Mouse (Mus musculus) frontal cortex, postnatal 25 days (tissue): Measurements from ENCODE around the gene Trmt5.

Experiments
- DNase-seq, 2 experiments: peaks; one replicate each; pipeline ENCODE4 v3.0.0; 2022; ENCODE audit warnings: low spot score in 2 of 2

The Trmt5 gene

DNA sequence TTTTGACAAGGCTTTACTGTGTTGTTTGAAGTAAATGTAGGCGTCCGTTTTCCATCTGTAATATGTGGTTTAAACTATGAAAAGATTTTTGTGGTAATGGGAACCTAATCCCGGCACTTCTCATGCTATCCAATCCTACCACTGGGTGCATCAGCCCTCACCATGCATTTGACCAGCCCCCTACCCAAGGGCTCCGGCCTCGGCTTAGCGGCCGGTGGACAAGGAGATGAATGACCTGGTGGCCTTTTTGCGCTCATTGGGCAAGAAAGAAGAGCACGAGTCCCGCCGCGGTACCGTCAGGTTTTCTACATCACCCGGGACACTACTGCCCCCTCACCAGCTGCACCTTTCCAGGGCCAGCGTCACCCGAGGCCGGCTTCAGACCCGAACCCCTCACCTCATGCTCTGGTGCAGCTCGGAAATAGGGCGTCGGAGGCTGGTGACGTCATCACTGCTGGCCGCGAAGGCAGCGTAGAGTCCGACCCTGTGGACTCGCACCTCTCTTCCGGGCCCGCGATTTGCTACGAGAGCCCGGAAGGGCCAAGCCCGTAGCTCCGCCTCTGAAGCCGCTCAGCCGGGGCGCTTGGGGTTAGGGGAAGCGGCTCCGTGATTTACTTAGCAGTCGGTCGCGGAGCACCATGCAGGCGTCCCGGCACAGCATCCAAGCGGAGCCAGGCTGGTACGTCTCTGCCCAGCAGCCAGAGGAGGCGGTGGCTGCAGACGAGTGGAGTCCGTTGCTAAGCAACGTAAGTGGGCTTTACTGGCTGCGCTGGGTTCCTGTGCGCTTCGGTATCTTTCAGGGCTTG lies at the start of gene Trmt5, which contains the start of gene Slc38a6:
Trmt5 (minus strand) TSS at position 424 of the 806 bp plus-strand sequence.
Slc38a6 (plus strand) TSS at position 493 of the 806 bp plus-strand sequence.
- peak; percentile 86 to 89 for DNase-seq

- no peak for DNase-seq
Measured at GRCm38 (mm10) chr12:73334051-73334551, 47.6 kb upstream of the Trmt5 start.

DNA sequence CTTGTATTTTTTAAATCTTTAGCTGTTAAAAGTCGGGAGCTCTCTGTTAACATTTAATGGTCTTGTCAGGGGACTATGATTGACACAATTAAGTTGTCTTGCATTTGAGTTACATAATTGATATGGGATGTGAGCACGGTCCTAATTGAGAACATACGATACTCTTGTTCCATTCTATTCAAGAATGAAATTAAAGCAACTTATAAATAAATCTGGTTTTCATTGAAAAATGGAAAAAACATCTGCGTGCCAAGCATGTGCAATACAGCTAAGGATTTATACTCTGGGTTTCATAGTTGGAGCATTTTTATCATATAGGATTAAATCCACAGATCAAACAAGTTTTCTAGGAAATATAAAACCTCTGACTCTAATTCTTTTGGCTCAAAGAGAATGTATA lies 46.2 kb upstream of the Trmt5 start:
- no peak for DNase-seq

GRCm38 (mm10) chr12:73330236-73330635 lies 43.7 kb upstream of the Trmt5 start:
- DNase-seq = no peak

GRCm38 (mm10) chr12:73328448-73329167 lies 42.1 kb upstream of the Trmt5 start:
- no peak for DNase-seq

GRCm38 (mm10) chr12:73327381-73327780 lies 40.9 kb upstream of the Trmt5 start:
- no peak for DNase-seq

- DNase-seq = no peak
Measured at GRCm38 (mm10) chr12:73325617-73326016, 39.1 kb upstream of the Trmt5 start.

DNA sequence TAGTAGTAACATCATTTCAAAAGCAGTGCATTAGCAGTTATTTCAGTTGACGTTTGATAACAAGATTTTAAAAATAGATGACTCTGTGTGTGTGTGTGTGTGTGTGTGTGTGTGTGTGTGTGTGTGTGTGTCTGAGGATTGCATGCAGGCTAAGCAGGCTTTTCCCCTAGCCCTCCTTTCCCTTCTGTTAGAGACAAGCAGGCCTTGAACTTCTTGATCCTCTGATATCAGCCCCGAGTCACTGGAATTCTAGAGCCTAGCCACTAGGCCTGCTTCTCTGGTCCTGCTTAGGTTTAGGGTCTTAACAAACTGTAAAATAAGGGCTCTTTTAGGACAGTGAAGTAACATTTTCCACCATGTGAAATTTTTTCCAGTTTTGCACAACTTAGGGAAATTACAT lies 38.7 kb upstream of the Trmt5 start:
- no peak for DNase-seq

- no peak for DNase-seq
Measured at GRCm38 (mm10) chr12:73324742-73325141, 38.2 kb upstream of the Trmt5 start.

DNA sequence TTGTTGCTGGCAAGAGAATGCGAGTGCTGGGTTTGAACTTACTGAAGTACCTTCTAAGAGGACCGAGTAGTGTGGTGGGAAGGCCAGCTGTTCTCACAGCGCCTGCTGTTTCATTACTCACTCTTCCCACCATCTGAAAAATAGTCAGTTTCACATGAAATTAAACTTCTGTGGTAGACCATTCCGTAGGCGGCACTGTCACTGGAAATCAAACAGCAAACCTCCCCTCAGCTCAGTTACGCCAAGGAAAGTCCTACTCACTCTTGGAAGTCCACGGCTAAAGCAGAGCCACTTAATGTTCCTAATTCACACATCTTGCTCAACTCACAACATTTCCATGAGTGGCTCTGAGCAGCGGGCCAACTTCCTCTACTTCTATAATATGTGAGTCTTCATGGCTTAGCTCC lies 37.7 kb upstream of the Trmt5 start:
- peak in 1 of 2 experiments; percentile 16 for DNase-seq

DNA sequence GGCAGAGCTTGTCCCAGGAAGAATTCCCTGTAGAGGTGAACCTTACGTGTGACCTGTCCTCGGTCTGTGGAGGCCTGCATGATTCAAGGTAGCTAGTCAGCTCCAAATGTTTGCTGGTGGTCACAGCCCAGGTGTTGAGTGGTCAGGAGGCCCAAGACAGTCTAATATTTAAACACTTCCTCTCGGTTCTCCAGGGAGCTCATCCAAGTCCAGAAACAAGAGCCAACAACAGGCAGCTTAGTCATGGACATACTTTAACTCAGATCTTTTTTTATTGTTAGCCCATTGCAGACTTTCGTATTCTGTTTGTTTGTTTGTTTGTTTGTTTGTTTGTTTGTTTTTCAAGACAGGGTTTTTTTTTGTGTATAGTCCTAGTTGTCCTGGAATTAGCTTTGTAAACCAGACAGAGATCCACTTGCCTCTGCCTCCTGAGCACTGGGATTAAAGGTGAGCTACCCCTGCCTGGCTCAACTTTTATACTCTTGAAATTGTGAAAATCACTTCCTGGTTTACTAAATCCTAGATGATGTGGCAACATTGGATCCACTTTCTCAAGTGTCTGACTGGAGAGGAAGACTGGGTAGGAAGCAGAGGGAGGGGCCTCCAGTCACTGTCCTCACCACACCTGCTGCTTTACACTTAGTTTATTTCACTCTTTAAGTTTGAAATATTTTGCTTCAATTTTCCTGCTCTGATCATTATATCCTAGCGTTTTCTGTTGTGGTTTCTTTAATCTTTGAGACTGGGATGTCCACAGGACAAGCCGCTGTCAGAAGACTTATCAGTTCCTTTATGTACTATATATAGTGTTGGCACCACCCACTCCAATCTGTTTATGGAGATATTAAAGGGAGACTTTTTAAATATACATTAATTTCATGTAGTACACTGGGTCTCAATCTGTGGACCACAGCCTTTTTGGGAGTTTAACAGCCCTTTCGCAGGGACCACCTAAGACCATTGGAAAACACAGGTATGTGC lies 31.5 kb upstream of the Trmt5 start:
- no peak for DNase-seq

GRCm38 (mm10) chr12:73308711-73309110 lies 22.2 kb upstream of the Trmt5 start:
- DNase-seq = no peak

DNA sequence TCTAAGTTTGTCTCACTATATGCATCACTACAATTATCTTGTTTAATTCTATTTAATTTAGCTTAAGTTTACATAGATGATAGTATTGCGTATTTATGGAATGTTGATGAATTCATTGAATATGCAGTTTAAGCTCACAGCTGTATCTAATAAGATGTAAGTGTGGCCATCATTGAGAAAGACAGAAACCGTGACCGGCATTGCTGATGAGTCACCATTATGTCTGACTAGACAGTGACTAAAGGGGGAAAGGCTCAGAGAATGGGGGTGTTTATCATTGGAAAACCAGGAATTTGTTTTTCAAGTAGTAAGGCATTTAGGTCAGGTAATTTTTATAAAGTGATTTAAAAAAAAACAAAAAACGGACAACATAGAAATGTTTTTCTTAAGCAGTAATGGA lies 21.2 kb upstream of the Trmt5 start:
- no peak for DNase-seq

DNA sequence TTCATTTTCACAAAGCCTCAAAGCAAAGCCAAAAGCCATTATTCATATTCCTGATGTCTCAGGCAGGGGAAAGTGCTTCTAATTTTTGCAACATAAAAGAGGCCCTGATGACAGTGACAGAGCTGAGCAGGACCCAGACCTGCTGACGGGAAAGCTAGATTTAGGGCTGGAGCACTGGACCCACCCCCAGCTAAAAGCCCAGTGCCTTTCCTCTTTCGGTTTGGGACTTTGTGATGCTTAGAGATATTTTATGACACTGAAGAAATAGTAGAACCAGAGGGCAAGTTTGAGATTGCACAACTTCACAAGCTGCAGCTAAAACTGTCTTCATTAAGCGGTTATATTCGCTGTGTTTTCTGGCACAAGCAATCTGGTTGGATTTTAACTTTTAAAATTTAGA lies 18.1 kb upstream of the Trmt5 start:
- no peak for DNase-seq

- DNase-seq = no peak
Measured at GRCm38 (mm10) chr12:73300531-73300930, 14.0 kb upstream of the Trmt5 start.

DNA sequence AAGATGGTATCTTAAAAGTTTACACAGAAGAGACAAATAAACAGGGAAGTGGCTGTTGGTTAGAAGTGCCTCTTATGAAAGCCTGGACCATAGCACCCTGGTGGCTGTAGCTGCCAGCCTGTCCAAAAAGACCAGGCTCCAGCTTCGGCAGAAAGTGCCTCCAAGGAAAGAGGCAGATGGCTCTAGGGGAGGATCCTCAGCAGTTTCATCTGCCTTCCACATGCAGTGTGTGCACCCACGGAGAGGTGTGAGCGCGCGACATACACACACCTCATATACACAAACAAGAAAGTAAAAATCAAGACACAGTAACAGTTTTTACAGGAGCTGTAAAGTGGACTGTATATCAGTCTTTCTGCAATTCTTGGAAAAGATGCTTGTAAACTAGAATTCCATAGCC lies 12.1 kb upstream of the Trmt5 start:
- DNase-seq = no peak

GRCm38 (mm10) chr12:73295505-73296140 lies 9.1 kb upstream of the Trmt5 start:
- DNase-seq = no peak

GRCm38 (mm10) chr12:73294884-73295283 lies 8.4 kb upstream of the Trmt5 start:
- no peak for DNase-seq

DNA sequence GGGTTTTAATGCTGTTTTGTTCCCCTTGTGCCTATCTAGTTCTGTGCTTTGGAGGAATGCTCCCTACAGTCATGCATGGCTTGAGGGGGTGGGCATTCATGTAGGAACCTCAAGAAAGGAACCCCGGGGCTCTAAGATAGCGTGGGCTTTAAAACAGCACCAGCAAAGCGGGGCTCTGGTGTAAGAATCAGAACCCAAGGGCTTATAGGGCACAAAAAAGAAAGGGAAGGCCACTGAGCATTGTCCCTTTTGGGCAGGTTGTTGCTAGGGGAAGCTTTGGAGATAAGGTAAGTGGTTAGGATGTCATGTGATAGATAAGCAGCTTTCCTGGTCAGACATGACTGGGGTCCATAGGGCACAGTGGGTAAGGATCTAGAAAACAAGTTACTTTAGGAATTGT lies 2.1 kb upstream of the Trmt5 start:
- no peak for DNase-seq

- DNase-seq = no peak
Measured at GRCm38 (mm10) chr12:73287609-73288008, 1.1 kb upstream of the Trmt5 start.

- no peak for DNase-seq
Measured at GRCm38 (mm10) chr12:73274921-73275320, 11.6 kb downstream of the Trmt5 start.
